Mouse (Mus musculus): Measurements from ENCODE around the gene Lnx2. TPM values are rescaled to one million over a fixed set of nuclear protein-coding genes. Genes with fewer than 3 reads are reported as not detected.

Lnx2 gene
- polyA plus RNA-seq, 2 experiments, result 4.1 to 4.4 TPM

DNA sequence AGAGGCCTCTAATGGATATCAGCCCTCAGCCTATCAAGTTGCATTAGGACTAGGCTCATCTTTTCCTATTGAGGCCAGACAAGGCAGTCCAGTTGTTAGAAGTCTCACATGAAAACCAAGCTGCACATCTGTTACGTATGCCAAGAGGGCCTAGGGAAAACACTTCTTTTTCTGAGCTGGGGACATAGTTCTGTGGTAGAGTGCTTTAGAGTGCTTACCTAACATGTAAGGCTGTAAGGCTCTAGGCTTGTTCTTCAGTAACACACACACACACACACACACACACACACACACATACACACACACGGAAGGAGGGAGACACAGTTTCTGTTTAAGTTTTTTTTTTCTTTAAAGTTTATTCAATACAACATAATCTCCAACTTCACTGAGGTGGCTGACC, 23.8 kb upstream of the Lnx2 start:
- WGBS (ENCODE audit: insufficient replicate concordance), result 79% methylated on average over 2 of the region's 2 CpGs
- DNase-seq (ENCODE audit: low read depth in 3 of 3, low spot score in 3 of 3) (no peak), ATAC-seq (ENCODE audit: insufficient read depth) (no peak)
- no peaks in the 10 kb centered on the region for H3K36me3 ChIP-seq (replicated peaks; ENCODE audit: control insufficient read depth, insufficient read depth, low read depth)
- H3K27ac ChIP-seq, result no peak overlapping the region
- H3K4me1 ChIP-seq (replicated peaks; ENCODE audit: control insufficient read depth in 2 of 2, insufficient read depth in 2 of 2, low read length in 1 of 2), result no peaks in the 10 kb centered on the region
- TF ChIP-seq EP300 (IDR thresholded peaks at IDR 0.05; ENCODE audit: low read depth), result no peak
- TF ChIP-seq CTCF (IDR thresholded peaks at IDR 0.05; ENCODE audit: low read depth), result no peak
- no peak overlapping the region for H3K9ac ChIP-seq (replicated peaks)
- H3K9me3 ChIP-seq (ENCODE audit: control insufficient read depth, low read length), result no peaks in the 10 kb centered on the region
- H3K27me3 ChIP-seq (ENCODE audit: control insufficient read depth, insufficient read depth, low read length), result no peaks in the 10 kb centered on the region
- H3K4me3 ChIP-seq (ENCODE audit: insufficient read depth in 1 of 2, low read depth in 2 of 2, low read length in 2 of 2), result no peak overlapping the region
- H3K4me2 ChIP-seq (ENCODE audit: low read depth), result no peak overlapping the region

DNA sequence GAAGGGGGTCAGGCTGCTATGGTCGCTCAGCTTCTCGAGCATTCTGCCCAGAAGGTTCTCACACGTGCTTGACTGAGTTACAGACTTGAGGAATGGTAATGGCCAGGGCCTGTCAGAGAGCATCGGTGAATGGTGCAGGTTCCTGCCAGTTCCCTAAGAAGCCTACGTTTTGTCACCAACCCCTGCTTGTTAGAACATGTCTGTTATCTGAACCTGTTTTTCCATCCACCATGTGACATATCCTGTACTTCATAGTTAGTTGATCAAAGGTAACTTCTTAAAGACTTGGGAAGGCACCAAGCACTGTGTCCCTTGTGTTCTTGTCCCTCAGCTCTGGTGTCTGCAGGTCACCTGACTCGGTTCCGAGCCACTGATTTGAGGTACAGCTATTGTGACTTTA, 22.3 kb upstream of the Lnx2 start:
- no peak for TF ChIP-seq CTCF (IDR thresholded peaks at IDR 0.05; ENCODE audit: low read depth)
- Histone ChIP-seq H3K9ac (replicated peaks) (no peak overlapping the region), H3K27ac (no peak overlapping the region), H3K4me1 (replicated peaks; ENCODE audit: control insufficient read depth in 2 of 2, insufficient read depth in 2 of 2, low read length in 1 of 2) (no peaks in the 10 kb centered on the region), H3K36me3 (replicated peaks; ENCODE audit: control insufficient read depth, insufficient read depth, low read depth) (no peaks in the 10 kb centered on the region), H3K9me3 (ENCODE audit: control insufficient read depth, low read length) (no peaks in the 10 kb centered on the region), H3K4me3 (ENCODE audit: insufficient read depth in 1 of 2, low read depth in 2 of 2, low read length in 2 of 2) (no peak overlapping the region), H3K4me2 (ENCODE audit: low read depth) (no peak overlapping the region), H3K27me3 (ENCODE audit: control insufficient read depth, insufficient read depth, low read length) (no peaks in the 10 kb centered on the region)
- ATAC-seq (ENCODE audit: insufficient read depth) (no peak), DNase-seq (ENCODE audit: low read depth in 3 of 3, low spot score in 3 of 3) (no peak)
- 79% methylated on average over 7 of the region's 7 CpGs for WGBS (ENCODE audit: insufficient replicate concordance)

DNA sequence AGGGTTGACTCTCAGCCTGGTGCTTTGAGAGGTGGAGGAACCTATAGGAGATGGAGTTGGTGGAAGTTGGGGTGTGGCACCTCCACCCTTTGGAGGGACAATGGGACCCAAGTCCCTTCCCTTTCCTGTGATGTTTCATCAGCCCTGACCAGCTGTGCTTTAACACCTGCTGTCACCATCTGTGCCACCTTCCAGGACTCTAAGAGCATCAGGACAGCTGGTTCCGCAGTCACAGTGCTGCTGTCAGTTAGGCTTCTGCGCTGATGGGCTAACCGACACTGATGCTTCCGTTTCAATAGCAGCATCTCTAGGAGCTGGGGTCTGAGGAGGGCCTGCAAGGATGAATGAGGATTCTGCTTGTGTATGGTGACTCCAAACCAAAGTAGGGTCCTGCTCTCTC, 20.2 kb upstream of the Lnx2 start:
- no peaks in the 10 kb centered on the region for H3K36me3 ChIP-seq (replicated peaks; ENCODE audit: control insufficient read depth, insufficient read depth, low read depth)
- no peaks in the 10 kb centered on the region for H3K4me1 ChIP-seq (replicated peaks; ENCODE audit: control insufficient read depth in 2 of 2, insufficient read depth in 2 of 2, low read length in 1 of 2)
- no peak overlapping the region for H3K27ac ChIP-seq
- TF ChIP-seq CTCF (IDR thresholded peaks at IDR 0.05; ENCODE audit: low read depth) (no peak), EP300 (IDR thresholded peaks at IDR 0.05; ENCODE audit: low read depth) (no peak)
- no peak overlapping the region for H3K4me2 ChIP-seq (ENCODE audit: low read depth)
- no peak for ATAC-seq (ENCODE audit: insufficient read depth)
- H3K4me3 ChIP-seq (ENCODE audit: insufficient read depth in 1 of 2, low read depth in 2 of 2, low read length in 2 of 2), result no peak overlapping the region
- H3K27me3 ChIP-seq (ENCODE audit: control insufficient read depth, insufficient read depth, low read length), result no peaks in the 10 kb centered on the region
- H3K9me3 ChIP-seq (ENCODE audit: control insufficient read depth, low read length), result no peaks in the 10 kb centered on the region
- 90% methylated on average over 4 of the region's 4 CpGs for WGBS (ENCODE audit: insufficient replicate concordance)
- H3K9ac ChIP-seq (replicated peaks), result no peak overlapping the region
- DNase-seq (ENCODE audit: low read depth in 3 of 3, low spot score in 3 of 3), result no peak

DNA sequence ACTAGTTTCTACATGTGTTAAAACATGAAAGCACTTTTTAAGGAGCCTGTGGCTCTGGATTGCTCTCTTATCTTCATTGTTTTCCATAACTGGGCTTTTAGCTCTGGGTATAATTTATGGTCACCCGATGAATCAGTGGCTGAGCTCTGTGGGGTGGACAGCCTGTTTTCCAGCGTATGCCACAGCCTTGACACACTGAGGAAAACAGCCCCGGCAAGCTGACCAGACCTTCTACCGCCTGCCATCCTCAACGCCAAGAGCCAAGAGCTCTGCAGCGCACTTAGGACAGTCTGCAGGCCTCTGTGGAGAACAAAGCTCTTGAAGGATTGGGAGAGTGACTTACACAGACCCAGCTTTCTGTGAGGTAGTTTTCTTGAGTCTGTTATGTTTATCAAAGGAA, 17.9 kb upstream of the Lnx2 start:
- Histone ChIP-seq H3K27ac (no peak overlapping the region), H3K36me3 (replicated peaks; ENCODE audit: control insufficient read depth, insufficient read depth, low read depth) (no peaks in the 10 kb centered on the region), H3K4me3 (ENCODE audit: insufficient read depth in 1 of 2, low read depth in 2 of 2, low read length in 2 of 2) (no peak overlapping the region), H3K9me3 (ENCODE audit: control insufficient read depth, low read length) (no peaks in the 10 kb centered on the region), H3K27me3 (ENCODE audit: control insufficient read depth, insufficient read depth, low read length) (no peaks in the 10 kb centered on the region), H3K4me1 (replicated peaks; ENCODE audit: control insufficient read depth in 2 of 2, insufficient read depth in 2 of 2, low read length in 1 of 2) (no peaks in the 10 kb centered on the region), H3K4me2 (ENCODE audit: low read depth) (no peak overlapping the region), H3K9ac (replicated peaks) (no peak overlapping the region)
- ATAC-seq (ENCODE audit: insufficient read depth) (no peak), DNase-seq (ENCODE audit: low read depth in 3 of 3, low spot score in 3 of 3) (no peak)
- WGBS (ENCODE audit: insufficient replicate concordance), result 79% methylated on average over 6 of the region's 6 CpGs
- TF ChIP-seq CTCF (IDR thresholded peaks at IDR 0.05; ENCODE audit: low read depth) (no peak), EP300 (IDR thresholded peaks at IDR 0.05; ENCODE audit: low read depth) (no peak)

DNA sequence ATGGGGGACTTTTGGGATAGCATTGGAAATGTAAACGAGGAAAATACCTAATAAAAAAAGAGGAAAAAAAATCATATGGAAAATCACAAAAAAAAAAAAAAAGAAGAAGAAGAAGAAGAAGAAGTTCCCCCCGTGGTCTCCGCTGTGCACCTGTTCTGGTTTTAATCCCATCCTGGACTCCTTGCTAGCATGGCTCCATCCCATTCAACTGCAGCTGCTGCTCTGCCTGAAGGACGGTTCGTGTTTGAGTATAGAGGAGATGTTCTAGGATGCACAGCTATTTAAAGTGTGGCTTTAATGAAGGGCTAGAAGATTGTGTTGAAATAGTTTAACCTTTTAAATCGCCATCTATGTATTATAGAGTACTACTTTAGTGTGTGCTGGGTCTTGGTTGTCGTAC, 16.1 kb upstream of the Lnx2 start:
- TF ChIP-seq EP300 (IDR thresholded peaks at IDR 0.05; ENCODE audit: low read depth), result no peak
- TF ChIP-seq CTCF (IDR thresholded peaks at IDR 0.05; ENCODE audit: low read depth), result no peak
- H3K4me2 ChIP-seq (ENCODE audit: low read depth), result no peak overlapping the region

More for the DNA sequence above, 16.1 kb upstream of the Lnx2 start:
- Histone ChIP-seq H3K27me3 (ENCODE audit: control insufficient read depth, insufficient read depth, low read length) (no peaks in the 10 kb centered on the region), H3K27ac (no peak overlapping the region), H3K4me1 (replicated peaks; ENCODE audit: control insufficient read depth in 2 of 2, insufficient read depth in 2 of 2, low read length in 1 of 2) (no peaks in the 10 kb centered on the region), H3K9me3 (ENCODE audit: control insufficient read depth, low read length) (no peaks in the 10 kb centered on the region), H3K4me3 (ENCODE audit: insufficient read depth in 1 of 2, low read depth in 2 of 2, low read length in 2 of 2) (no peak overlapping the region), H3K36me3 (replicated peaks; ENCODE audit: control insufficient read depth, insufficient read depth, low read depth) (no peaks in the 10 kb centered on the region), H3K9ac (replicated peaks) (no peak overlapping the region)
- WGBS (ENCODE audit: insufficient replicate concordance), result 68% methylated on average over 7 of the region's 7 CpGs
- DNase-seq (ENCODE audit: low read depth in 3 of 3, low spot score in 3 of 3) (no peak), ATAC-seq (ENCODE audit: insufficient read depth) (no peak)

All from liver, embryonic 14.5 days (tissue).